Mouse (Mus musculus) frontal cortex, postnatal 14 days (tissue): ENCODE measurements around the gene Dmac2.

ENCODE experiments used
- DNase-seq, 2 experiments: peaks; one replicate each; pipeline ENCODE4 v3.0.0; 2022; ENCODE audit warnings: low spot score in 2 of 2

Gene Dmac2

DNA sequence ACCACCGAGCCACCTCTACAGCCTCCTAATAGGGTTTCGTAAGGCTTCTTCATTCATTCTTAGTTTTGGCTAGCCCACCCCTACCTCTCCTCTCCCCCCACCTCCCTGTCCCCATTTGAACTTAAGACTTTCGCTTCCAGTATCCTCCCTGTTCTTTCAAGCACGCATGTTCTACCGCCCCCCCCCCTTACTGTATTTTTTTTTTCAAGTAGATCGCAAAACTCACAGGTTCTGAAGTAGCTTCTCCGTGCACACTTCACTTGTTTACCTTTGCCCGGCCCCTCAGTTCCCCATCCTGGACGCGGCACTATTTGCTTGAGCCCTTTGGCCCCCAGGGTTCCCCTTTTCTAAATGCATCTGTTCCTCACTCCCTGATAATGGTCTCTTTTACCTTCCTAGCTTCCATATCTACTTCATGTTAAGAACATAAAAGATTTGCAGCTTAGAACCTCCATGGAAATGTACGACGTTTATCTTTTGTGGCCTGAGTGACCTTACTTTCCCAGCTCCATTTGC is 33.1 kb downstream of the Dmac2 start:
- no peak for DNase-seq

DNA sequence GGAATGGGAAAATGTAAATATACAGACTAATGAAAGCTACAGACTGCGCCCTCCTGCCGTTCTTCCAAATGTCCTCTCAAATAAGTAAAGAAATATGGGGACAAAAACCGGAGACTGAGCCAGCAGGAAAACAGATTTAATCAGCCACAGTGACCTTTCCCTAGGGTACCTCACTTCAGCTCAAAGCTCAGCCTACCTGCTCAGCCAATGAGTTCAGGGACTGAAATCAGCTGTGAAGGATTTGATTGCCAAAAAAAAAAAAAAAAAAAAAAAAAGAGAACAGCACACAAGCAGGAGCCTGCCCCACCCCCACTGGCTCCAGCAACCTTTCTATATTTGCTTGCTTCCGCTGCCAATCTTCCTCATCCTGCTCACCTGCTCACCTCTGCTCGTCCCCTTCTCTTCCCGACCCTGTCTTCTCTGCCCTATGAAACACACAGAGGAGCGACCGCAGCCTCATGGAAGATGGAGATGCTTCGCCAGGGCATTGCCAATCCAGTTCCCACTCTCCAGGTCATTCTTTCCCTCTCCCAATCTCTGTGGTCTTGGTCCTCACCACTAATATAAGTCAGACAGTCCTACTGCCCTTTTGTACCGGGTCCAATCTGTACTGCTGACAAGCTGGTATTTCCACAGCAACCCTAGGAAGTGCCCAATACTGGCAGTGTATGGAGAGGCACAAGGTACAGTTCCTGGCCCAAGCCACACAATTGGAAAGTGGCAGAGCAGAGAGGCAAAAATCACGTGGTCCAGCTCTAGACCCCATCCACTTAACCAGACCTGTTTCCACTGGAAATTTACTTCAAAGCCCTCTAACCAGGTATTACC is 36.6 kb downstream of the Dmac2 start:
- DNase-seq = no peak

GRCm38 (mm10) chr7:25657785-25658184 is 38.6 kb downstream of the Dmac2 start:
- no peak for DNase-seq

DNA sequence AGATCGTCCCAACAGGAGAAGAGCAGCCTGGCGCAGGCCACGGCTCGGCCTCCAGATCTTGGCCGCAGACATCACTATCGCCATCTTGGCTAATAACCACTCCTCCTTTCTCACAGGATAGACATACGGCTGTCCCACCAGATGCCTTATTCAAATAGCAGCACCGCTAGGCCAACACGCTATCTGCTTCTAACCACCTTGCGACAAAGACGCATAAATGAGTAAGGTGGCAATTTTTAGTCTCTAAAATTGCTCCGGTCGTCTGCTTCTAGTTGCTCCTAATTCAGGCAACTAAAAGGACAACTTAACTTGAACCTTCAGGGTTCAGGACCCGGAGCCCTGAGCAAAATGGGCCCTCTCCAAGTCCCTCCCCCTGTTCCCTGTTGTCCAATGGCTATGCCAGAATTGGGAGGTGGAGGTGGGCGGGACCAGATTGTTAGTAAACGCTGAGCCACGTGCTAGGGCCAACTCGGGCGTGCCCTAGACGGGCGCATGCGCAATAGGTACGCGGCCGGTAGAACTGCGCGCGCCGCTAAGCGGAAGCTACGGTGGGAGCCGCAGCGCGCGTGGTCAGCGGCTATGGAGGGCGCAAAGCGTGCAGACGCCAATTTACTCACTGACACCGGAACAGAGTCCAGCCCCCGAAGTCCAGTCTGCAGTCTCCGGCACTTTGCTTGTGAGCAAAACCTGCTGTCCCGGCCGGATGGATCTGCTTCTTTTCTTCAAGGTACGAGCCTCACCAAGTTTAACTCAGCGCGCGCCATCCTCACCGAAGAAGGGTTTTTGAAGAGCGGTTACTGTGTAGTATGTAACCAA is 39.7 kb downstream of the Dmac2 start, which contains the start of the genes Bckdha and Exosc5:
Gene Bckdha (minus strand): TSS at position 325 of the 816 bp plus-strand sequence.
Gene Exosc5 (plus strand): TSS at position 508 of the 816 bp plus-strand sequence.
- DNase-seq = peak; percentile 99

DNA sequence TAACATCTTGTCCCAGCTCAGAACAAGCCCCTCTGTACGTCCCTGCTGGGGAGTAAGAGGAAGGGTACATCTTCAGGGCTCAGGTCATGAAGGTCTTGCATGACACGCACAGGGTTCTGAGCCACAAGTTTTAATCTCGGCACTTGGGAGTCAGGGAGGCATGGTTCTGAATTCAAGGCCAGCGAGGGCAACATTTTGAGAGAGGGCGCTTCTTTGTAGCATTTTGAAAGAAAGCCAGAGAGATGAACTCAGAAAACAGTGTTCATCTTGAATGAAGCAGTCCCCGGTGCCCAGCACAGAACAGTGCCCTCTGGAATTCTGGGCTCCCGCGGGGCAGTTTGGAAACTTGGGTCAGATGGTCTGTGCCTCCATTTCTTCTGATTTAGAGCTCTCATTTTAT is 47.2 kb downstream of the Dmac2 start:
- no peak for DNase-seq

DNA sequence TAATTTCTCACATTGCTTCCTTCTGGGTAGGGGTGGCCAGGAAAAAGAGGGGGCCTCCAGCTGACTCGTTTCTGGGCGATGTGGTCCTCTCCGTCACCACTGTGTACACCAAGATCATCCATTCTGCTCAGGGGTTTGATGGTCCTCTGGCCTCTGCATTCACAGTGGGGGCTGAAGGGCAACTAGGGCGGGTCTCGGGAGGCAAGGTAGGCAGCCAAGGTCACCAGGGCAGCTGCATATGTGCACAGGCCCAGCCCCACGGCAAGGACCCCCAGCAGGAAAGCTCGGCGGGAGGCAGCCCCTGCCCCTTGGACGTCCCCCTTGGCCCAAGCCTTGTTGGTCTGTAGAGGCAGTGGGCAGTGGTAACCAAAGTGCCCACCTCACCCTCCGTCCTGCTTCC is 49.9 kb downstream of the Dmac2 start:
- no peak for DNase-seq

DNA sequence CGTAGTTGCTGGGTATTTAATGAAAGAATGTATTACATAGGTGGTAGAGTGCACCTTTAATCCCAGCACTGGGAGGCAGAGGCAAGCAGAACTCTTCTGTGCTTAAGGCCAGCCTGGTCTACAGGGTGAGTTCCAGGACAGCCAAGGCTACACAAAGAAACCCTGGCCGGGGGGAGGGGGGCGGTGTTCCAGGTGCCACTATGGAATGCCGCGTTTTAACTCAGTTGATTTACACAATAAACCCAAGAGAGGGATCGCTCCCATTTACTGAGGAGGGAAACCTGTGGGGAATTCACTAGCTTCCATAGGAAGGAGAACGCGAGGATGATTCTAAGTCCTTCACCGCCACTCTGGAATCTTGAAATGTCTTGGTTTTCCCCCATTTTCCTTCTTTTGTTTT is 50.4 kb downstream of the Dmac2 start:
- DNase-seq = no peak

GRCm38 (mm10) chr7:25670096-25670495 is 50.9 kb downstream of the Dmac2 start:
- no peak for DNase-seq

GRCm38 (mm10) chr7:25671686-25672085 is 52.5 kb downstream of the Dmac2 start:
- no peak for DNase-seq

- no peak for DNase-seq
Measured at GRCm38 (mm10) chr7:25672442-25672841, 53.2 kb downstream of the Dmac2 start.

- DNase-seq = no peak
Measured at GRCm38 (mm10) chr7:25674297-25674696, 55.1 kb downstream of the Dmac2 start.

DNA sequence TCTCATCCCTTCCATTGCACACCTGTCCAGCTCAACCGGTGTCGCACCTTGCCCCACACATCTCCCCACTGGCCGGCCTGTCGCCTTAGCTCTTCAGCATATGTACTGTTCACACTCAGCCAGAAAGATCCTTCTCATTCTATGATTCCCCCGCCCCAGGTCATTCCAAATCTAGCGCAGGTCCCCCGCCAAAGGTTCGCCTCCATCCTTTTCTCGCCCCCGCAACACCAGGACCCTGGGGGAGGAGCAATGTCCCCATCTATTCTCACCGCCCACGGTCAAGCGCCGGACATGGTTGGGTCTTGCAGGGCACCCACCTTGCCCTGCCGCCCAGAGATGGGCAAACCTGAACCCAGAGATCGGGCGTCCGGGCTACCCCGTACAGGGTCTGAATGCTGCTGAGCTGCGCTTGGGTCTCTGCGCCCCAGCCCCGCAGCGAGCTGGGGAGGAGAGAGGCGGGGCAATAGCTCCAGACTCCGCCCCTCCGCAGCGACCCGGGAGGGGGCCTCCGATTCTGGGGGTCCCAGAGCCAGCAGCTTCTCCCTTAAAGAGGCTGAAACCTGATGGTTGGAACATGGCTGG is 55.6 kb downstream of the Dmac2 start, which contains the start of gene Tmem91:
Gene Tmem91 (minus strand): TSS at position 448 of the 582 bp plus-strand sequence.
- no peak for DNase-seq
